Mouse (Mus musculus) megakaryocyte-erythroid progenitor cell, adult 5-6 weeks (primary cell): ENCODE data around the gene Cntnap1. TPM values are rescaled to one million over a fixed set of nuclear protein-coding genes. Genes with fewer than 3 reads are reported as not detected.

ENCODE experiments used
- ATAC-seq: replicated peaks from 2 replicates; pipeline ENCODE4 v1.8.0; 2016; ENCODE audit warnings: mild to moderate bottlenecking, inconsistent platforms; ENCODE audit not compliant: severe bottlenecking, poor library complexity, low FRiP score, low TSS enrichment
- total RNA-seq, 2 experiments: library from RNA; stranded (forward) in 1 of 2; stranded (reverse) in 1 of 2; fragments of 200-1000, 215-1000 nt in 1 of 2; fragments of >200 nt in 1 of 2; fragmentation: Nextera tagmentation in 1 of 2; gene quantifications; 2 replicates each; pipeline ENCODE4 v1.2.3; 2014 to 2017

Gene Cntnap1
- total RNA-seq, 2 experiments from 2014 or later: not detected

GRCm38 (mm10) chr11:101234124-101234523 is 63.8 kb downstream of the Cntnap1 start:
- no peak for ATAC-seq

GRCm38 (mm10) chr11:101235429-101235828 is 65.1 kb downstream of the Cntnap1 start:
- no peak for ATAC-seq

- ATAC-seq: no peak
Observed at GRCm38 (mm10) chr11:101236782-101237181, 66.5 kb downstream of the Cntnap1 start.

GRCm38 (mm10) chr11:101238071-101238647 is 67.8 kb downstream of the Cntnap1 start:
- no peak for ATAC-seq

Other genes starting within 250 kb of the Cntnap1 start
- 16.7 and 20.2 TPM in 2 replicates for gene Stat3, start 231.0 kb upstream of the Cntnap1 start, total RNA-seq (2014; fragmentation: Nextera tagmentation)
- gene Stat3, start 231.0 kb upstream of the Cntnap1 start, total RNA-seq (2017): 20.3 and 50.3 TPM in 2 replicates
- 2.4 and 3.7 TPM in 2 replicates for gene Cavin1, start 199.6 kb upstream of the Cntnap1 start, total RNA-seq (2014; fragmentation: Nextera tagmentation)
- gene Cavin1, start 199.6 kb upstream of the Cntnap1 start, total RNA-seq (2017): 3.8 and 6.1 TPM in 2 replicates
- gene Atp6v0a1, start 161.1 kb upstream of the Cntnap1 start, total RNA-seq (2014; fragmentation: Nextera tagmentation): 65.0 and 67.0 TPM in 2 replicates
- 32.0 and 71.5 TPM in 2 replicates for gene Atp6v0a1, start 161.1 kb upstream of the Cntnap1 start, total RNA-seq (2017)
- 1.5 and 4.3 TPM in 2 replicates for gene Naglu, start 100.5 kb upstream of the Cntnap1 start, total RNA-seq (2014; fragmentation: Nextera tagmentation)
- 3.1 and 4.5 TPM in 2 replicates for gene Naglu, start 100.5 kb upstream of the Cntnap1 start, total RNA-seq (2017)
- gene Hsd17b1, start 92.1 kb upstream of the Cntnap1 start, total RNA-seq (2014; fragmentation: Nextera tagmentation): not detected in 2 replicates
- gene Hsd17b1, start 92.1 kb upstream of the Cntnap1 start, total RNA-seq (2017): not detected in 2 replicates
- gene Coasy, start 88.0 kb upstream of the Cntnap1 start, total RNA-seq (2014; fragmentation: Nextera tagmentation): 27.3 and 30.7 TPM in 2 replicates
- gene Coasy, start 88.0 kb upstream of the Cntnap1 start, total RNA-seq (2017): 15.1 and 17.2 TPM in 2 replicates
- 46.8 and 53.3 TPM in 2 replicates for gene Mlx, start 83.2 kb upstream of the Cntnap1 start, total RNA-seq (2014; fragmentation: Nextera tagmentation)
- gene Mlx, start 83.2 kb upstream of the Cntnap1 start, total RNA-seq (2017): 34.5 and 74.8 TPM in 2 replicates
- gene Psmc3ip, start 75.1 kb upstream of the Cntnap1 start, total RNA-seq (2014; fragmentation: Nextera tagmentation): 26.2 and 65.9 TPM in 2 replicates
- 38.0 and 79.3 TPM in 2 replicates for gene Psmc3ip, start 75.1 kb upstream of the Cntnap1 start, total RNA-seq (2017)
- gene Retreg3, start 50.6 kb upstream of the Cntnap1 start, total RNA-seq (2014; fragmentation: Nextera tagmentation): 17.0 and 20.6 TPM in 2 replicates
- gene Retreg3, start 50.6 kb upstream of the Cntnap1 start, total RNA-seq (2017): 29.3 and 36.7 TPM in 2 replicates
- 51.9 and 55.2 TPM in 2 replicates for gene Tubg1, start 50.6 kb upstream of the Cntnap1 start, total RNA-seq (2014; fragmentation: Nextera tagmentation)
- 28.7 and 42.7 TPM in 2 replicates for gene Tubg1, start 50.6 kb upstream of the Cntnap1 start, total RNA-seq (2017)
- not detected in 2 replicates for gene Tubg2, start 14.6 kb upstream of the Cntnap1 start, total RNA-seq (2014; fragmentation: Nextera tagmentation)
- gene Tubg2, start 14.6 kb upstream of the Cntnap1 start, total RNA-seq (2017): not detected in 2 replicates
- gene Plekhh3, start 828 bp downstream of the Cntnap1 start, total RNA-seq (2014; fragmentation: Nextera tagmentation): not detected in 2 replicates
- not detected in 2 replicates for gene Plekhh3, start 828 bp downstream of the Cntnap1 start, total RNA-seq (2017)
- not detected in 2 replicates for gene Ccr10, start 4.9 kb downstream of the Cntnap1 start, total RNA-seq (2014; fragmentation: Nextera tagmentation)
- gene Ccr10, start 4.9 kb downstream of the Cntnap1 start, total RNA-seq (2017): not detected in 2 replicates
- gene Ezh1, start 55.9 kb downstream of the Cntnap1 start, total RNA-seq (2014; fragmentation: Nextera tagmentation): 18.2 and 20.6 TPM in 2 replicates
- 13.8 and 20.3 TPM in 2 replicates for gene Ezh1, start 55.9 kb downstream of the Cntnap1 start, total RNA-seq (2017)
- gene Ramp2, start 75.5 kb downstream of the Cntnap1 start, total RNA-seq (2014; fragmentation: Nextera tagmentation): not detected in 2 replicates
- gene Ramp2, start 75.5 kb downstream of the Cntnap1 start, total RNA-seq (2017): not detected in 2 replicates
- 112 and 137 TPM in 2 replicates for gene Vps25, start 83.2 kb downstream of the Cntnap1 start, total RNA-seq (2014; fragmentation: Nextera tagmentation)
- gene Vps25, start 83.2 kb downstream of the Cntnap1 start, total RNA-seq (2017): 44.7 and 71.5 TPM in 2 replicates
- 0.25 and 1.4 TPM in 2 replicates for gene Wnk4, start 90.0 kb downstream of the Cntnap1 start, total RNA-seq (2014; fragmentation: Nextera tagmentation)
- 0.05 and 0.30 TPM in 2 replicates for gene Wnk4, start 90.0 kb downstream of the Cntnap1 start, total RNA-seq (2017)
- 2.3 and 3.7 TPM in 2 replicates for gene Cntd1, start 108.5 kb downstream of the Cntnap1 start, total RNA-seq (2014; fragmentation: Nextera tagmentation)
- gene Cntd1, start 108.5 kb downstream of the Cntnap1 start, total RNA-seq (2017): 2.1 and 4.2 TPM in 2 replicates
- 67.5 and 86.7 TPM in 2 replicates for gene Coa3, start 108.6 kb downstream of the Cntnap1 start, total RNA-seq (2014; fragmentation: Nextera tagmentation)
- 28.4 and 40.6 TPM in 2 replicates for gene Coa3, start 108.6 kb downstream of the Cntnap1 start, total RNA-seq (2017)
- gene Becn1, start 131.8 kb downstream of the Cntnap1 start, total RNA-seq (2014; fragmentation: Nextera tagmentation): 86.7 and 98.7 TPM in 2 replicates
- gene Becn1, start 131.8 kb downstream of the Cntnap1 start, total RNA-seq (2017): 160 and 162 TPM in 2 replicates
- 239 and 277 TPM in 2 replicates for gene Psme3, start 145.7 kb downstream of the Cntnap1 start, total RNA-seq (2014; fragmentation: Nextera tagmentation)
- gene Psme3, start 145.7 kb downstream of the Cntnap1 start, total RNA-seq (2017): 176 and 226 TPM in 2 replicates
- gene Aoc2, start 154.5 kb downstream of the Cntnap1 start, total RNA-seq (2014; fragmentation: Nextera tagmentation): 7.6 and 11.5 TPM in 2 replicates
- 1.9 and 2.9 TPM in 2 replicates for gene Aoc2, start 154.5 kb downstream of the Cntnap1 start, total RNA-seq (2017)
- gene Aoc3, start 160.1 kb downstream of the Cntnap1 start, total RNA-seq (2014; fragmentation: Nextera tagmentation): not detected in 2 replicates
- gene Aoc3, start 160.1 kb downstream of the Cntnap1 start, total RNA-seq (2017): 0.69 TPM in 1 of 2 replicates, not detected in the other
- gene G6pc, start 197.0 kb downstream of the Cntnap1 start, total RNA-seq (2014; fragmentation: Nextera tagmentation): not detected in 2 replicates
- gene G6pc, start 197.0 kb downstream of the Cntnap1 start, total RNA-seq (2017): not detected in 2 replicates
- 74.9 and 108 TPM in 2 replicates for gene Aarsd1, start 247.1 kb downstream of the Cntnap1 start, total RNA-seq (2014; fragmentation: Nextera tagmentation)
- 81.8 and 87.7 TPM in 2 replicates for gene Aarsd1, start 247.1 kb downstream of the Cntnap1 start, total RNA-seq (2017)